Mouse (Mus musculus) CH12.LX (cell line): ENCODE results near the gene Tmc7. TPM values are rescaled to one million over a fixed set of nuclear protein-coding genes. Genes with fewer than 3 reads are reported as not detected.

ENCODE experiments used
- DNase-seq: peaks from one replicate; pipeline ENCODE4 v3.0.0-alpha.2; 2013; ENCODE audit errors: extremely low read depth
- H3K27ac ChIP-seq: 2 replicates; pipeline ENCODE4 v1.5.1; 2012; ENCODE audit warnings: low read depth, mild to moderate bottlenecking, control low read depth, moderate library complexity; ENCODE audit not compliant: insufficient read depth
- H3K27me3 ChIP-seq: replicated peaks from 2 replicates; pipeline ENCODE3; 2012; ENCODE audit warnings: inconsistent platforms
- H3K36me3 ChIP-seq, 2 experiments: replicated peaks in 1 of 2; 2 replicates each; pipeline versions ENCODE3 to v1.6.1; 2012; ENCODE audit warnings: inconsistent platforms in 1 of 2, low read length in 1 of 2, mild to moderate bottlenecking in 1 of 2, mixed read lengths in 1 of 2, moderate library complexity in 1 of 2; ENCODE audit not compliant: control insufficient read depth in 1 of 2, insufficient read depth in 1 of 2
- H3K4me1 ChIP-seq, 2 experiments: 2 replicates each; pipeline ENCODE4 v1.6.1; 2012; ENCODE audit warnings: inconsistent platforms in 1 of 2, moderate library complexity in 1 of 2; ENCODE audit not compliant: insufficient read depth in 2 of 2, control insufficient read depth in 1 of 2
- H3K4me2 ChIP-seq: 2 replicates; pipeline ENCODE4 v1.6.1; 2012; ENCODE audit warnings: low read depth, mild to moderate bottlenecking, control low read depth; ENCODE audit not compliant: poor library complexity, insufficient read depth, severe bottlenecking
- H3K4me3 ChIP-seq, 3 experiments: fragments of 150-350 bp in 1 of 3; sonication (generic) in 1 of 3; replicated peaks in 1 of 3; 2 replicates each; pipeline versions ENCODE3 to v1.5.1; 2011 to 2012; ENCODE audit warnings: low read depth in 2 of 3, low read length in 2 of 3, mild to moderate bottlenecking in 2 of 3, moderate library complexity in 2 of 3, control low read depth in 1 of 3, improper control_type of control experiment in 1 of 3, inconsistent platforms in 1 of 3, mixed read lengths in 1 of 3; ENCODE audit not compliant: poor library complexity in 1 of 3
- H3K79me2 ChIP-seq: replicated peaks from 2 replicates; pipeline ENCODE4 v1.6.1; 2012; ENCODE audit warnings: mild to moderate bottlenecking, moderate library complexity; ENCODE audit not compliant: control insufficient read depth, poor library complexity, insufficient read depth, severe bottlenecking; ENCODE audit errors: extremely low read depth
- H3K9ac ChIP-seq: 2 replicates; pipeline ENCODE4 v1.6.1; 2012; ENCODE audit warnings: low read depth, mild to moderate bottlenecking, control low read depth, moderate library complexity; ENCODE audit not compliant: insufficient read depth
- H3K9me3 ChIP-seq: replicated peaks from 2 replicates; pipeline ENCODE3; 2012; ENCODE audit warnings: low read length, inconsistent platforms, mixed read lengths
- BHLHE40 ChIP-seq: IDR thresholded peaks from 2 replicates; pipeline ENCODE4 v1.6.1; 2011; ENCODE audit warnings: mild to moderate bottlenecking, low read depth, low read length, improper control_type of control experiment
- CTCF ChIP-seq, 2 experiments: IDR thresholded peaks in 1 of 2; conservative IDR thresholded peaks in 1 of 2; 2 replicates each; pipeline ENCODE4 v1.5.1; 2011 to 2012; ENCODE audit warnings: low read depth in 2 of 2, low read length in 2 of 2, improper control_type of control experiment in 1 of 2, inconsistent platforms in 1 of 2, mild to moderate bottlenecking in 1 of 2, moderate library complexity in 1 of 2
- ELF1 ChIP-seq: IDR thresholded peaks from 2 replicates; pipeline ENCODE4 v1.6.1; 2014; ENCODE audit warnings: low read depth, mild to moderate bottlenecking, inconsistent platforms, low read length, improper control_type of control experiment
- EP300 ChIP-seq: IDR thresholded peaks from 2 replicates; pipeline ENCODE4 v1.6.1; 2011; ENCODE audit warnings: low read length, improper control_type of control experiment
- ETS1 ChIP-seq: conservative IDR thresholded peaks from 2 replicates; pipeline ENCODE4 v1.6.1; 2012; ENCODE audit warnings: low read depth, mild to moderate bottlenecking, inconsistent platforms, low read length, improper control_type of control experiment, moderate library complexity
- GABPA ChIP-seq: IDR thresholded peaks from 2 replicates; pipeline ENCODE4 v1.6.1; 2012; ENCODE audit warnings: low read depth, low read length, improper control_type of control experiment, inconsistent platforms; ENCODE audit not compliant: insufficient replicate concordance
- IRF4 ChIP-seq: IDR thresholded peaks from 2 replicates; pipeline ENCODE4 v1.6.1; 2014; ENCODE audit warnings: low read depth, mild to moderate bottlenecking, inconsistent platforms, low read length, improper control_type of control experiment
- KAT2A ChIP-seq: IDR thresholded peaks from 2 replicates; pipeline ENCODE4 v1.6.1; 2012; ENCODE audit warnings: low read length, improper control_type of control experiment, inconsistent platforms; ENCODE audit not compliant: insufficient replicate concordance
- MAFK ChIP-seq: IDR thresholded peaks from 2 replicates; pipeline ENCODE4 v1.6.1; 2011; ENCODE audit warnings: low read length, improper control_type of control experiment; ENCODE audit not compliant: insufficient replicate concordance
- MAX ChIP-seq: IDR thresholded peaks from 2 replicates; pipeline ENCODE4 v1.6.1; 2011; ENCODE audit warnings: low read length, improper control_type of control experiment
- MEF2A ChIP-seq: IDR thresholded peaks from 2 replicates; pipeline ENCODE4 v1.6.1; 2014; ENCODE audit warnings: low read depth, mild to moderate bottlenecking, inconsistent platforms, low read length, improper control_type of control experiment, borderline replicate concordance
- MXI1 ChIP-seq: IDR thresholded peaks from 2 replicates; pipeline ENCODE4 v1.6.1; 2011; ENCODE audit warnings: mild to moderate bottlenecking, low read depth, low read length, improper control_type of control experiment
- NELFE ChIP-seq: IDR thresholded peaks from 2 replicates; pipeline ENCODE4 v1.6.1; 2011; ENCODE audit warnings: low read depth, low read length, improper control_type of control experiment
- POLR2AphosphoS2 ChIP-seq: IDR thresholded peaks from 2 replicates; pipeline ENCODE4 v1.6.1; 2011; ENCODE audit warnings: low read depth, low read length, improper control_type of control experiment
- RCOR1 ChIP-seq: conservative IDR thresholded peaks from 2 replicates; pipeline ENCODE4 v1.6.1; 2012; ENCODE audit warnings: low read depth, mild to moderate bottlenecking, inconsistent platforms, low read length, improper control_type of control experiment
- SMC3 ChIP-seq: IDR thresholded peaks from 2 replicates; pipeline ENCODE4 v1.6.1; 2011; ENCODE audit warnings: low read depth, low read length, improper control_type of control experiment
- TBP ChIP-seq: conservative IDR thresholded peaks from 2 replicates; pipeline ENCODE4 v1.6.1; 2011; ENCODE audit warnings: low read depth, low read length, improper control_type of control experiment
- UBTF ChIP-seq: IDR thresholded peaks from 2 replicates; pipeline ENCODE4 v1.6.1; 2012; ENCODE audit warnings: low read depth, mild to moderate bottlenecking, inconsistent platforms, low read length, improper control_type of control experiment, moderate library complexity
- USF1 ChIP-seq: IDR thresholded peaks from 2 replicates; pipeline ENCODE4 v1.6.1; 2014; ENCODE audit warnings: low read depth, mild to moderate bottlenecking, inconsistent platforms, low read length, improper control_type of control experiment
- USF2 ChIP-seq: conservative IDR thresholded peaks from 2 replicates; pipeline ENCODE4 v1.6.1; 2011; ENCODE audit warnings: low read depth, low read length, improper control_type of control experiment
- ZNF384 ChIP-seq: IDR thresholded peaks from 2 replicates; pipeline ENCODE4 v1.6.1; 2012; ENCODE audit warnings: low read depth, low read length, improper control_type of control experiment, inconsistent platforms
- dilution Hi-C: fragments of 300-500 bp; cut with MboI; formaldehyde crosslinking; loops from 2 replicates; pipeline ENCODE4 v1.14.3; 2020; ENCODE audit warnings: low sequenced_read_pairs; ENCODE audit not compliant: extremely low pct_unique_long_range_greater_than_20kb, extremely low pct_ligation_motif_present
- in situ Hi-C: fragments of 300-500 bp; cut with MboI; formaldehyde crosslinking; loops from 3 replicates; pipeline ENCODE4 v1.14.3; 2019; ENCODE audit warnings: low sequenced_read_pairs, low pct_ligation_motif_present, low pct_unique_long_range_greater_than_20kb, mixed read lengths
- polyA plus RNA-seq: library from polyadenylated mRNA; unstranded; fragments of >175 nt; gene quantifications from 2 replicates; pipeline ENCODE4 v1.2.1, GENCODE M21; 2012; ENCODE audit warnings: low read depth; ENCODE audit not compliant: insufficient read length
- total RNA-seq, 2 experiments: library from RNA; depleted of rRNA; stranded (reverse); fragments of 300-350 nt in 1 of 2; fragments of >200 nt in 1 of 2; gene quantifications; 2 replicates each; pipeline ENCODE4 v1.2.3; 2012 to 2014

Gene Tmc7
- total and polyA plus RNA-seq, 3 experiments = 0.13 TPM; not detected in 2

DNA sequence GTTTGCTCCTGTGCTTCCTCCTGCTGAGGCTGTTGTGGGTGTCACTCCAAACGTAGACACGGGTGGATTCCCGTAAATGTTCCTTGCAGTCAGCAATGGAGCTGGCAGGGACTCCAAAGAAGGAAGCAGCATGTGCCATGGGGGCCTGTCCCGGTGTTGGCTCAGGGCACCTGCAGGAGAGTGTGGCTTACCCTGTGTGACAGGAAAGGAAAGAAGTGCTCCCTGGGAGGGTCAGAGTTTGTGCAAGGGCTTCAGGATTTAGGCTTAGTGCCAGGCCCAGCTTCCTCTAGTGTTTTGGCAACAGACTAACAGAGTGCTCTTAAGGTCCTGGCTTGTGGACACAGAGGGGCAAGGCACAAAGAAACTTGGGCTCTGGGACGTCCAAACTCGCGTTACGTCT lies 20.3 kb upstream of the Tmc7 start:
- TF ChIP-seq SMC3 = no peak
- no peak for TF ChIP-seq ELF1
- TF ChIP-seq ZNF384 = no peak
- TF ChIP-seq POLR2AphosphoS2 = no peak
- TF ChIP-seq USF2 = no peak
- no peak for TF ChIP-seq UBTF
- TF ChIP-seq CTCF (conservative IDR thresholded peaks at IDR 0.05 in 1 of 2, IDR thresholded peaks at IDR 0.05 in 1 of 2; ENCODE audit: low read depth in 2 of 2, low read length in 2 of 2) = no peak
- no peak for TF ChIP-seq MAX
- no peak for TF ChIP-seq EP300
- no peak for TF ChIP-seq MXI1
- TF ChIP-seq GABPA = no peak
- no peak for TF ChIP-seq ETS1
- TF ChIP-seq KAT2A = no peak
- TF ChIP-seq MEF2A = no peak
- no peak for TF ChIP-seq RCOR1
- no peak for TF ChIP-seq NELFE
- TF ChIP-seq USF1 = no peak
- TF ChIP-seq BHLHE40 = no peak
- TF ChIP-seq TBP = no peak
- DNase-seq = no peak
- H3K4me2 ChIP-seq = no peak overlapping the region
- no peaks in the 10 kb centered on the region for H3K79me2 ChIP-seq
- peaks cover 42% of the 10 kb centered on the region for H3K27me3 ChIP-seq
- no peak overlapping the region for H3K27ac ChIP-seq
- no peak overlapping the region for H3K4me3 ChIP-seq
- in situ Hi-C loops (no loop called here), dilution Hi-C loops (no loop called here)
- no peaks in the 10 kb centered on the region for H3K36me3 ChIP-seq
- H3K4me1 ChIP-seq = peaks cover 0 to 2% of the 10 kb centered on the region in 2 experiments; a peak in 1 of 4 replicates
- no peak overlapping the region for H3K9ac ChIP-seq
- H3K9me3 ChIP-seq = peaks cover 2% of the 10 kb centered on the region

DNA sequence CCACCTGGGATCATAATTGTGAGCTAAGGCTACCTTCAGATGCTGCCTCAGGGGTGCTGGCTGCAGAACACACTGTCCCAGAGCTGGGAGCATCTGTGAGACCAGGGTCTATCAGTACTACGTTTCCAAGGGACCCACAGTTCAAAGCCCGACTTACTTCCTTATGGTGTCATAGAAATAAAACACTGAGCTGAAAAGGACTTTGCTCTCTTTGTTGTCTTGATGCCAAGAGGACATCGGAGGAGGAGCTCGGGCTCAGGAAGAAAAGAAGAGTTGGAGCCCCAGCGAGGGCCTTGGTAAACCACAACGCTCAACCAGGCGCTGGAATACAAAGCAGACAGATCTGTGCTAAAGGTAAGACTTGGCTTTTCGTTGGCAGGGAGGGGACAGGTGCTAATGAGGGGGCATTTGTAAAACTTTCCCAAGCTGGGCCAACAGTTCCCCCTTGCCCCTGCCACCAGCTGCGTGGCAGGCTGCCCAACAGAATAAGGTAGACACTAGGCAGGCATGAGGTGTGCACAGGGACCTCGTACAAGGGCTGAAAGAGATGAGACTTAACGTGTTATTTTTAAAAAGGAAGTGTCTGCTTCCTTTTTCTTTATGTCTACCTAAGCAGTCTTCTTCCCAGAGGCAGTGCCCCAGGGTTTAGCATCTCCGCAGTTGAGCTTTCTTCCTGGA lies 15.6 kb upstream of the Tmc7 start:
- no peak overlapping the region for H3K4me2 ChIP-seq
- H3K27me3 ChIP-seq = peaks cover 49% of the 10 kb centered on the region
- H3K79me2 ChIP-seq = no peaks in the 10 kb centered on the region
- H3K4me3 ChIP-seq = no peak overlapping the region
- H3K27ac ChIP-seq = no peak overlapping the region
- no peaks in the 10 kb centered on the region for H3K36me3 ChIP-seq
- TF ChIP-seq MAFK (no peak), BHLHE40 (no peak), IRF4 (no peak)
- no peak for DNase-seq
- no peak overlapping the region for H3K9ac ChIP-seq
- peaks cover 2 to 7% of the 10 kb centered on the region in 2 experiments; a peak in 2 of 4 replicates for H3K4me1 ChIP-seq
- in situ Hi-C loops (loop anchor here (10.0 kb wide), 1 partner anchor 85 kb away; no protein-coding TSS in a partner anchor), dilution Hi-C loops (no loop called here)
- no peaks in the 10 kb centered on the region for H3K9me3 ChIP-seq
